Comparison of ENCODE assay signal across 8 mouse cellular contexts in genomic region chr13:59822507-59823462, GRCm38 (mm10). TPM values are rescaled to one million over a fixed set of nuclear protein-coding genes. Genes with fewer than 3 reads are reported as not detected.
DNase-seq lines count a peak whose midpoint lies in the region; ATAC-seq lines count a peak whose summit lies in the region.

Tut7 (minus strand) TSS chr13:59823147.

- H3K4me2 ChIP-seq in hindbrain, embryonic 16.5 days (ENCODE audit: low read length): peak within 1 kb of the TSS; percentile 71

- H3K36me3 ChIP-seq in hindbrain, embryonic 16.5 days (ENCODE audit: control insufficient read depth, insufficient read depth, low read length): no peaks in the 10 kb centered on the region
- H3K36me3 ChIP-seq in macrophage (ENCODE audit: inconsistent target): no peaks in the 10 kb centered on the region

- peak; percentile 94 for DNase-seq in T-cell, adult 2 months (ENCODE audit: low spot score)
- DNase-seq in cerebellum, postnatal 36 days: peak; percentile 90 to 93
- DNase-seq in gastrocnemius, adult 18-20 months (ENCODE audit: low spot score): peak; percentile 92
- peak; percentile 89 to 95 for DNase-seq in left cerebral cortex, adult 18-20 months (ENCODE audit: low spot score in 2 of 2)
- peak; percentile 95 for DNase-seq in right cerebral cortex, adult 18-20 months
- peak; percentile 76 for DNase-seq in urinary bladder, postnatal 10 days (ENCODE audit: low spot score)

- H3K4me1 ChIP-seq in hindbrain, embryonic 16.5 days (ENCODE audit: control insufficient read depth, insufficient read depth, low read depth, low read length): peaks cover 31% of the 10 kb centered on the region

- WGBS in hindbrain, embryonic 16.5 days: under 1% methylated on average over 83 of the region's 100 CpGs
- under 1% methylated on average over 96 of the region's 100 CpGs for WGBS in macrophage (ENCODE audit: missing documents)

- peak; percentile 98 for ATAC-seq in hindbrain, embryonic 16.5 days

- peak within 1 kb of the TSS; percentile 79 for H3K27ac ChIP-seq in hindbrain, embryonic 16.5 days (ENCODE audit: low read depth, low read length)
- peak within 1 kb of the TSS; percentile 85 for H3K27ac ChIP-seq in macrophage

- peak within 1 kb of the TSS; percentile 73 for H3K4me3 ChIP-seq in hindbrain, embryonic 16.5 days (ENCODE audit: low read length)
- H3K4me3 ChIP-seq in macrophage (ENCODE audit: inconsistent target): peak within 1 kb of the TSS; percentile 77

- H3K79me2 ChIP-seq in macrophage (ENCODE audit: inconsistent target): peaks cover 47% of the 10 kb centered on the region

- H3K27me3 ChIP-seq in hindbrain, embryonic 16.5 days (replicated peaks; ENCODE audit: control insufficient read depth, insufficient read depth, low read length): no peaks in the 10 kb centered on the region

- peak within 1 kb of the TSS; percentile 89 for H3K9ac ChIP-seq in hindbrain, embryonic 16.5 days (ENCODE audit: low read depth, low read length)

- no peaks in the 10 kb centered on the region for H3K9me3 ChIP-seq in hindbrain, embryonic 16.5 days (ENCODE audit: control insufficient read depth, low read length)

RNA-seq across cellular contexts. Expression of gene Tut7, which starts in this region (rescaled TPM):
- total RNA-seq in gastrocnemius, adult 18-20 months (2021): 10 to 100 TPM; 36.7 to 38.5 TPM
- polyA plus RNA-seq in hindbrain, embryonic 16.5 days (2015; fragmentation: Nextera tagmentation; extraction: Ambion mirVana): 35.9 and 42.3 TPM in 2 replicates
- total RNA-seq in left cerebral cortex, adult 18-20 months (2021): 10 to 100 TPM; 53.5 to 60.4 TPM
- total RNA-seq in macrophage (2018; cell fraction: chromatin; rRNA removed): 100 to 1,000 TPM; 313 to 674 (median 547) TPM
- 100 to 1,000 TPM in 23 of 26 experiments, 10 to 100 TPM in 3; 96.3 to 151 (median 112) TPM for total RNA-seq in macrophage (2018; cell fraction: cytosol; rRNA removed)
- 100 to 1,000 TPM; 262 to 588 (median 342) TPM for total RNA-seq in macrophage (2018; cell fraction: nucleus; rRNA removed)
- polyA plus RNA-seq in macrophage (2018): 81.0 to 150 TPM (median 103 TPM) in 3 replicates

Comparison
In these comparisons a context has a peak if more than half of its experiments do, and no peak if none do; other contexts are left out.
1. Peak in every context shown above with its lines: DNase-seq, ATAC-seq, H3K4me3 ChIP-seq and H3K27ac ChIP-seq.